Mouse (Mus musculus): ENCODE data around the gene Gm9736.
"Not testable (repeated sequence)": the region's sequence is repeated elsewhere in the genome, so short reads cannot be mapped to it uniquely, and the experiment has no call there.

Gene Gm9736

GRCm38 (mm10) chr10:77751254-77751653, at the start of gene Gm9736:
Gene Gm9736 (minus strand): TSS chr10:77751354.
- DNase-seq: not testable (repeated sequence)

- no peak for DNase-seq
Measured at GRCm38 (mm10) chr10:77798921-77799508, 47.9 kb upstream of the Gm9736 start, which contains the start of gene Gm19668. Gene Gm19668 (minus strand): TSS chr10:77799133.

GRCm38 (mm10) chr10:77798164-77798920, 47.2 kb upstream of the Gm9736 start:
- not testable (repeated sequence) for DNase-seq

- DNase-seq: no peak
Measured at GRCm38 (mm10) chr10:77797677-77798076, 46.5 kb upstream of the Gm9736 start.

- DNase-seq: no peak
Measured at GRCm38 (mm10) chr10:77794976-77795375, 43.8 kb upstream of the Gm9736 start, which contains the start of gene Gm9639. Gene Gm9639 (minus strand): TSS chr10:77795076.

GRCm38 (mm10) chr10:77788621-77789020, 37.5 kb upstream of the Gm9736 start:
- no peak for DNase-seq

- DNase-seq: not testable (repeated sequence)
Measured at GRCm38 (mm10) chr10:77787876-77788275, 36.7 kb upstream of the Gm9736 start, which contains the start of gene Gm7137. Gene Gm7137 (minus strand): TSS chr10:77788200.

GRCm38 (mm10) chr10:77783396-77783795, 32.2 kb upstream of the Gm9736 start:
- not testable (repeated sequence) for DNase-seq

GRCm38 (mm10) chr10:77782442-77782841, 31.3 kb upstream of the Gm9736 start, which contains the start of gene Gm3250:
Gene Gm3250 (minus strand): TSS chr10:77782542.
- DNase-seq: not testable (repeated sequence)

GRCm38 (mm10) chr10:77776844-77777243, 25.7 kb upstream of the Gm9736 start, which contains the start of gene Gm7138:
Gene Gm7138 (minus strand): TSS chr10:77776944.
- not testable (repeated sequence) for DNase-seq

- DNase-seq: not testable (repeated sequence)
Measured at GRCm38 (mm10) chr10:77772142-77772541, 21.0 kb upstream of the Gm9736 start.

- not testable (repeated sequence) for DNase-seq
Measured at GRCm38 (mm10) chr10:77771225-77771624, 20.1 kb upstream of the Gm9736 start, which contains the start of gene Gm3238. Gene Gm3238 (minus strand): TSS chr10:77771325.

- no peak for DNase-seq
Measured at GRCm38 (mm10) chr10:77769727-77770126, 18.6 kb upstream of the Gm9736 start.

GRCm38 (mm10) chr10:77759582-77759981, 8.4 kb upstream of the Gm9736 start, which contains the start of gene Gm3233:
Gene Gm3233 (minus strand): TSS chr10:77759682.
- DNase-seq: not testable (repeated sequence)

- no peak for DNase-seq
Measured at GRCm38 (mm10) chr10:77753448-77753847, 2.3 kb upstream of the Gm9736 start.

GRCm38 (mm10) chr10:77752312-77752711, 1.2 kb upstream of the Gm9736 start:
- not testable (repeated sequence) for DNase-seq

GRCm38 (mm10) chr10:77750686-77751085, 468 bp downstream of the Gm9736 start:
- not testable (repeated sequence) for DNase-seq

- DNase-seq: not testable (repeated sequence)
Measured at GRCm38 (mm10) chr10:77741924-77742688, 9.0 kb downstream of the Gm9736 start, which contains the start of gene Gm18596. Gene Gm18596 (minus strand): TSS chr10:77742638.

GRCm38 (mm10) chr10:77738929-77739328, 12.2 kb downstream of the Gm9736 start:
- DNase-seq: no peak

GRCm38 (mm10) chr10:77735928-77736327, 15.2 kb downstream of the Gm9736 start:
- no peak for DNase-seq

- DNase-seq: no peak
Measured at GRCm38 (mm10) chr10:77729241-77729640, 21.9 kb downstream of the Gm9736 start.

GRCm38 (mm10) chr10:77728280-77728679, 22.9 kb downstream of the Gm9736 start:
- no peak for DNase-seq

- no peak for DNase-seq
Measured at GRCm38 (mm10) chr10:77726186-77726585, 25.0 kb downstream of the Gm9736 start, which contains the start of gene Gm10100. Gene Gm10100 (plus strand): TSS chr10:77726486.
